Mouse (Mus musculus) ES-E14 (cell line): ENCODE data around the gene Abhd18. TPM values are rescaled to one million over a fixed set of nuclear protein-coding genes. Genes with fewer than 3 reads are reported as not detected.
"Not testable (repeated sequence)": the region's sequence is repeated elsewhere in the genome, so short reads cannot be mapped to it uniquely, and the experiment has no call there.

Source experiments
- DNase-seq: peaks from one replicate; pipeline ENCODE4 v3.0.0-alpha.2; 2013; ENCODE audit warnings: low read depth, low spot score
- H3K27ac ChIP-seq: 2 replicates; pipeline ENCODE4 v1.5.1; 2012; ENCODE audit warnings: low read depth, mild to moderate bottlenecking, low read length, moderate library complexity, mixed read lengths; ENCODE audit not compliant: poor library complexity, insufficient read depth, severe bottlenecking
- H3K36me3 ChIP-seq: 2 replicates; pipeline ENCODE4 v1.6.1; 2012; ENCODE audit warnings: mild to moderate bottlenecking, low read length, moderate library complexity, mixed read lengths; ENCODE audit not compliant: control insufficient read depth, poor library complexity, insufficient read depth, severe bottlenecking
- H3K4me1 ChIP-seq, 2 experiments: fragments of 150-350 bp in 1 of 2; sonication (generic) in 1 of 2; 2 replicates each; pipeline ENCODE4 v1.6.1; 2012; ENCODE audit warnings: low read length in 2 of 2, mild to moderate bottlenecking in 1 of 2, mixed read lengths in 1 of 2; ENCODE audit not compliant: control insufficient read depth in 2 of 2, insufficient read depth in 2 of 2, poor library complexity in 1 of 2
- H3K4me3 ChIP-seq, 2 experiments: fragments of 150-350 bp in 1 of 2; sonication (generic) in 1 of 2; 2 replicates each; pipeline ENCODE4 v1.5.1; 2012; ENCODE audit warnings: low read length in 2 of 2, low read depth in 1 of 2, mild to moderate bottlenecking in 1 of 2, mixed read lengths in 1 of 2; ENCODE audit not compliant: insufficient read depth in 1 of 2, poor library complexity in 1 of 2, severe bottlenecking in 1 of 2
- H3K9ac ChIP-seq: 2 replicates; pipeline ENCODE4 v1.6.1; 2012; ENCODE audit warnings: low read depth, mild to moderate bottlenecking, low read length, mixed read lengths; ENCODE audit not compliant: poor library complexity, insufficient read depth, severe bottlenecking
- H3K9me3 ChIP-seq: fragments of 150-350 bp; sonication (generic); 2 replicates; pipeline ENCODE4 v1.6.1; 2012; ENCODE audit warnings: low read depth, mild to moderate bottlenecking, low read length; ENCODE audit not compliant: control insufficient read depth, insufficient read depth
- CHD2 ChIP-seq: IDR thresholded peaks from 2 replicates; pipeline ENCODE4 v1.6.1; 2014; ENCODE audit warnings: mild to moderate bottlenecking, low read depth, low read length, inconsistent platforms
- HCFC1 ChIP-seq: IDR thresholded peaks from 2 replicates; pipeline ENCODE4 v1.6.1; 2012; ENCODE audit warnings: low read length, inconsistent platforms, borderline replicate concordance; ENCODE audit not compliant: insufficient read depth
- MAFK ChIP-seq: IDR thresholded peaks from 2 replicates; pipeline ENCODE4 v1.6.1; 2014; ENCODE audit warnings: mild to moderate bottlenecking, low read depth, low read length, inconsistent platforms; ENCODE audit not compliant: insufficient read depth
- ZC3H11A ChIP-seq: IDR thresholded peaks from 2 replicates; pipeline ENCODE4 v1.6.1; 2012; ENCODE audit warnings: low read depth, mild to moderate bottlenecking, inconsistent platforms, low read length, borderline replicate concordance
- ZNF384 ChIP-seq: IDR thresholded peaks from 2 replicates; pipeline ENCODE4 v1.6.1; 2012; ENCODE audit warnings: low read depth, low read length, inconsistent platforms
- in situ Hi-C, 2 experiments: fragments of 600-800 bp; cut with MboI; formaldehyde crosslinking; loops; one replicate each; pipeline ENCODE4 v1.15.1; 2025; ENCODE audit warnings: low sequenced_read_pairs in 2 of 2, inconsistent platforms in 1 of 2; ENCODE audit not compliant: unreplicated experiment in 2 of 2
- total RNA-seq: library from RNA; depleted of rRNA; stranded (reverse); fragments of 300-350 nt; gene quantifications from 2 replicates; pipeline ENCODE4 v1.2.3, GENCODE M21; 2012

The Abhd18 gene
- total RNA-seq, 1 experiment = 1.7 TPM

- Histone ChIP-seq H3K4me1 (no peaks in the 10 kb centered on the region), H3K4me3 (no peak overlapping the region), H3K9me3 (no peaks in the 10 kb centered on the region), H3K27ac (no peak overlapping the region), H3K36me3 (peaks cover 23% of the 10 kb centered on the region), H3K9ac (no peak overlapping the region)
- in situ Hi-C loops = no loop called here
- no peak for DNase-seq
- no peak for TF ChIP-seq ZNF384
- no peak for TF ChIP-seq MAFK
- TF ChIP-seq ZC3H11A = no peak
- no peak for TF ChIP-seq HCFC1
- TF ChIP-seq CHD2 = no peak
These were observed 39.9 kb upstream of the Abhd18 start for GRCm38 (mm10) chr3:40806871-40807270.

GRCm38 (mm10) chr3:40808686-40809085 lies 38.1 kb upstream of the Abhd18 start:
- in situ Hi-C loops = no loop called here
- H3K4me1 ChIP-seq = no peaks in the 10 kb centered on the region
- no peak for DNase-seq
- no peak overlapping the region for H3K9ac ChIP-seq
- H3K4me3 ChIP-seq = no peak overlapping the region
- H3K36me3 ChIP-seq = peaks cover 25% of the 10 kb centered on the region
- H3K9me3 ChIP-seq = no peaks in the 10 kb centered on the region
- TF ChIP-seq CHD2 = no peak
- no peak for TF ChIP-seq ZNF384
- TF ChIP-seq MAFK = no peak
- no peak for TF ChIP-seq HCFC1
- no peak for TF ChIP-seq ZC3H11A
- H3K27ac ChIP-seq = no peak overlapping the region

GRCm38 (mm10) chr3:40809894-40810293 lies 36.9 kb upstream of the Abhd18 start:
- no peaks in the 10 kb centered on the region for H3K4me1 ChIP-seq
- DNase-seq = no peak
- no peak overlapping the region for H3K9ac ChIP-seq
- H3K9me3 ChIP-seq = no peaks in the 10 kb centered on the region
- H3K27ac ChIP-seq = no peak overlapping the region
- in situ Hi-C loops = no loop called here
- TF ChIP-seq HCFC1 (no peak), ZC3H11A (no peak), ZNF384 (no peak), MAFK (no peak), CHD2 (no peak)
- no peak overlapping the region for H3K4me3 ChIP-seq
- H3K36me3 ChIP-seq = peaks cover 27% of the 10 kb centered on the region

- H3K27ac ChIP-seq = no peak overlapping the region
- H3K9me3 ChIP-seq = no peaks in the 10 kb centered on the region
- H3K4me3 ChIP-seq = no peak overlapping the region
- in situ Hi-C loops = no loop called here
- DNase-seq = no peak
- H3K36me3 ChIP-seq = peaks cover 29% of the 10 kb centered on the region
- H3K4me1 ChIP-seq = no peaks in the 10 kb centered on the region
- H3K9ac ChIP-seq = no peak overlapping the region
- TF ChIP-seq ZNF384 = no peak
- TF ChIP-seq ZC3H11A = no peak
- TF ChIP-seq CHD2 = no peak
- TF ChIP-seq MAFK = no peak
- no peak for TF ChIP-seq HCFC1
These were observed 33.5 kb upstream of the Abhd18 start for GRCm38 (mm10) chr3:40813275-40813674.

- in situ Hi-C loops, H3K4me1 ChIP-seq, DNase-seq, H3K9ac ChIP-seq, H3K27ac ChIP-seq, H3K36me3 ChIP-seq, H3K9me3 ChIP-seq: not testable (repeated sequence)
- H3K4me3 ChIP-seq = peak overlapping the region in 1 of 2 experiments; percentile 77; a peak in 2 of 4 replicates
These were observed 1.2 kb upstream of the Abhd18 start for GRCm38 (mm10) chr3:40845521-40845920.
